Mouse (Mus musculus) kidney, adult 2 months (tissue): ENCODE measurements at regions not wholly inside any gene's neighbourhood (a gene's known extent, or its start where the extent isn't known, plus 50 kb on each side); places are given as distances from the start of the nearest gene placed in this dataset.
A peak's percentile ranks its signal among the peaks of the same experiment; 100 is the strongest.

ENCODE experiments used
- DNase-seq: peaks from one replicate; pipeline ENCODE4 v3.0.0; 2021
- H3K27ac ChIP-seq: fragments of 200-500 bp; 2 replicates; pipeline ENCODE4 v1.5.1; 2012; ENCODE audit warnings: low read depth, low read length, control low read depth, inconsistent platforms; ENCODE audit not compliant: insufficient read depth
- H3K27me3 ChIP-seq: fragments of 200-500 bp; replicated peaks from 2 replicates; pipeline ENCODE4 v1.6.1; 2012; ENCODE audit warnings: mild to moderate bottlenecking, moderate library complexity, low read length, inconsistent platforms; ENCODE audit not compliant: control insufficient read depth, insufficient read depth
- H3K36me3 ChIP-seq: fragments of 200-500 bp; 2 replicates; pipeline ENCODE4 v1.6.1; 2012; ENCODE audit warnings: mild to moderate bottlenecking, moderate library complexity, low read length, inconsistent platforms; ENCODE audit not compliant: control insufficient read depth, insufficient read depth
- H3K4me1 ChIP-seq: fragments of 200-500 bp; 2 replicates; pipeline ENCODE4 v1.6.1; 2011; ENCODE audit warnings: low read length; ENCODE audit not compliant: control insufficient read depth, insufficient read depth
- H3K4me3 ChIP-seq: fragments of 200-500 bp; 2 replicates; pipeline ENCODE4 v1.5.1; 2011; ENCODE audit warnings: mild to moderate bottlenecking, low read depth, low read length, control low read depth; ENCODE audit not compliant: insufficient read depth
- CTCF ChIP-seq: fragments of 200-500 bp; conservative IDR thresholded peaks from 2 replicates; pipeline ENCODE4 v1.5.1; 2011; ENCODE audit warnings: low read depth, mild to moderate bottlenecking, control low read depth, low read length, moderate library complexity, mixed read lengths; ENCODE audit not compliant: insufficient read depth, insufficient read length
- POLR2A ChIP-seq: fragments of 200-500 bp; IDR thresholded peaks from one replicate; pipeline ENCODE4 v1.6.1; 2011; ENCODE audit warnings: low read depth, low read length, control low read depth
- WGBS: fragments of 180-500 bp; shearing (Covaris S2); methylation state at CpG from one replicate; pipeline ENCODE4 v1.1.7; 2018; 5-methylcytosine and 5-hydroxymethylcytosine counted together

DNA sequence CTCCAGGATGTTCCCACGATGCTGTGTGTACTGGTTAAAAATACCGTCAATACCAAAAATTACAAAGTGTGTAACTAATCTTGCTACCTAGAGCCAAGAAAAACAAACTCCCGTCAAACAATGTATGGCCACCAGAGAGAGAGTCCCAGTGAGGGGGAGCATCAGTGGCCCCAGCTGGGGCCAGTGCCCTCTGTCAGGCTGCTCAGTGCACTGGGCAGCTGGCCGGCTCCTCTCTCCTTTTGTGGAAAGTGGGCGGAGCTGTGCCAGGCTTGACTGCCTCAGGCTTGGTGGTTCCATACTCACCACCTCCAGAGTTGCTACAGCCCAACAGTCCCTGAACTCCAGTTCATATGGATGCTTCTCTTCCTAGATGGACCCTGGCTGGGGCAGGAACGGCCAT lies 53.8 kb upstream of the Sept5 start:
- peak; percentile 56 for DNase-seq
- no peaks in the 10 kb centered on the region for H3K27me3 ChIP-seq
- WGBS, result 26% methylated on average over 6 of the region's 6 CpGs
- H3K36me3 ChIP-seq, result no peaks in the 10 kb centered on the region
- no peaks in the 10 kb centered on the region; the same call in 1 of the 2 replicates for H3K4me1 ChIP-seq
- no peak overlapping the region for H3K4me3 ChIP-seq
- no peak overlapping the region for H3K27ac ChIP-seq
- TF ChIP-seq CTCF, result no peak
- no peak for TF ChIP-seq POLR2A

DNA sequence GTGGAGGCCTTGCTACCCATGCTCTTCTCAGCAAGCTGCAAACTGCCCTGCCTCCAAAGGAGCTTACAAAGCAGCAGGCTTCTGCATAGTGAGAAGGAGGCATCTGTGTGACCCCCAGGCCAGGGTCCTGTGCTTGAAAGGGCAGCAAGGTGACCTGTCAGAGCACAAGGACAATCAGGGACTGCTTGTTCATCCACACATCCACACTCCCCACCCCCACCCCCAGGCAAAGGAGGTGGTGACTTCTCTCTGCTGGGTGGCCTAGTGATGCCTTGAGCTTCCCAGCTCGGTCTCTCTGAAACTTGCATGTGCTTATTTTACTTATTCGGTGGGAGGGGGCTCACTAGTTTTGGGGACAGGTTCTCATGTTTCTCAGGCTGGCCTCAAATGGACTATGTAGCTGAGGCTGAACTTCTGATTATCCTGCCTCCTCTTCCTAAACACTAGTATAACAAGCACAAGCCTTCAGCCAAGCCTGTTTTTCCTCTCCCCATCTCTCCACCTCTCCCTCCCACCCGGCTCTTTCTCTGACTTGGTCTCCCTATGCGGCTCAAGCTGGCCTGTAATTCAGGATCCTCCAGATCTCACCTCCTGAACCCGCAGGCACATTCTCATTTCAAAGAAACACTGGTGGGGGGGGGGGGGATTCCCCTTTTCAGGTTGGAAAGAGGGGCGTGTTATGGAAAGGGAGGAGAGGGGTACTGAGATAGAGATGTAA lies 56.4 kb upstream of the Sept5 start:
- H3K4me1 ChIP-seq, result no peaks in the 10 kb centered on the region; the same call in 1 of the 2 replicates
- DNase-seq, result no peak
- H3K4me3 ChIP-seq, result no peak overlapping the region
- no peak overlapping the region for H3K27ac ChIP-seq
- no peaks in the 10 kb centered on the region for H3K27me3 ChIP-seq
- H3K36me3 ChIP-seq, result no peaks in the 10 kb centered on the region
- 45% methylated on average over 6 of the region's 6 CpGs for WGBS
- TF ChIP-seq CTCF (no peak), POLR2A (no peak)

GRCm38 (mm10) chr16:18686916-18687315 lies 57.2 kb upstream of the Sept5 start:
- Histone ChIP-seq H3K4me3 (no peak overlapping the region), H3K27ac (peak overlapping the region; percentile 54; the same call in 1 of the 2 replicates), H3K36me3 (no peaks in the 10 kb centered on the region), H3K27me3 (no peaks in the 10 kb centered on the region), H3K4me1 (no peaks in the 10 kb centered on the region; the same call in 1 of the 2 replicates)
- no peak for TF ChIP-seq POLR2A
- no peak for TF ChIP-seq CTCF
- WGBS, result 2% methylated on average over 17 of the region's 17 CpGs
- DNase-seq, result peak; percentile 92

GRCm38 (mm10) chr16:18687367-18687766 lies 57.6 kb upstream of the Sept5 start:
- Histone ChIP-seq H3K27ac (peak overlapping the region; percentile 54; the same call in 1 of the 2 replicates), H3K4me1 (no peaks in the 10 kb centered on the region; the same call in 1 of the 2 replicates), H3K4me3 (no peak overlapping the region), H3K27me3 (no peaks in the 10 kb centered on the region), H3K36me3 (no peaks in the 10 kb centered on the region)
- DNase-seq, result peak; percentile 74
- 13% methylated on average over 8 of the region's 8 CpGs for WGBS
- TF ChIP-seq CTCF (peak; percentile 73), POLR2A (no peak)

DNA sequence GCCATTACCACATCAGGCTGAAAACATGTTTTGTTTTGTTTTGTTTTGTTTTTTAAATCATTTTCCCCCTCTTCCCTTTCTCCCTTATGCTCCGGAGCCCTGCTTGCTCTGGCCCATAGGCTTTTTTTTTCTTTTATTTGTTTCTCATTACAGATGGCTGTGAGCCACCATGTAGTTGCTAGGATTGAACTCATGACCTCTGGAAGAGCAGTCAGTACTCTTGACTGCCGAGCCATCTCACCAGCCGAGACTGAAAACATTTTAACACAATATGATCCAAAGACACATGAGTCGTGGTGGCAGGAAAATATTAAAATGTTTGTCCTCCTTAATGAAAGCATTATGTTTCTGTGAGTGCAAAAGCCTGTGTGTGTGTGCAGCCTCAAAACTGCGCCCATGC lies 65.8 kb upstream of the Sept5 start:
- no peaks in the 10 kb centered on the region for H3K36me3 ChIP-seq
- WGBS, result 64% methylated on average over 5 of the region's 5 CpGs
- no peak for TF ChIP-seq CTCF
- TF ChIP-seq POLR2A, result no peak
- no peak overlapping the region for H3K27ac ChIP-seq
- DNase-seq, result no peak
- H3K27me3 ChIP-seq, result no peaks in the 10 kb centered on the region
- H3K4me3 ChIP-seq, result no peak overlapping the region
- H3K4me1 ChIP-seq, result no peaks in the 10 kb centered on the region

- peak; percentile 77 for DNase-seq
- TF ChIP-seq POLR2A (no peak), CTCF (peak; percentile 86)
- no peaks in the 10 kb centered on the region for H3K27me3 ChIP-seq
- WGBS, result 13% methylated on average over 20 of the region's 20 CpGs
- H3K4me1 ChIP-seq, result no peaks in the 10 kb centered on the region
- no peaks in the 10 kb centered on the region for H3K36me3 ChIP-seq
- H3K27ac ChIP-seq, result no peak overlapping the region
- no peak overlapping the region for H3K4me3 ChIP-seq
Measured at GRCm38 (mm10) chr16:18696074-18696819, 66.5 kb upstream of the Sept5 start.

- Histone ChIP-seq H3K27ac (no peak overlapping the region), H3K4me1 (no peaks in the 10 kb centered on the region), H3K36me3 (no peaks in the 10 kb centered on the region), H3K27me3 (no peaks in the 10 kb centered on the region), H3K4me3 (no peak overlapping the region)
- no peak for DNase-seq
- 73% methylated on average over 5 of the region's 5 CpGs for WGBS
- TF ChIP-seq POLR2A (no peak), CTCF (no peak)
Measured at GRCm38 (mm10) chr16:18696820-18697168, 67.0 kb upstream of the Sept5 start.
